Mouse (Mus musculus) liver, adult 2 months (tissue): ENCODE data around the gene Spock2. TPM values are rescaled to one million over a fixed set of nuclear protein-coding genes. Genes with fewer than 3 reads are reported as not detected.
A peak's percentile ranks its signal among the peaks of the same experiment; 100 is the strongest.

Experiments used
- DNase-seq: peaks from one replicate; pipeline ENCODE4 v3.0.0-alpha.2; 2011; ENCODE audit warnings: low read depth, low spot score; ENCODE audit errors: extremely low read depth
- H3K27ac ChIP-seq: fragments of 200-500 bp; replicated peaks from 2 replicates; pipeline ENCODE4 v1.5.1; 2012; ENCODE audit warnings: low read depth, mild to moderate bottlenecking, control low read depth, inconsistent platforms, low read length; ENCODE audit not compliant: insufficient read depth
- H3K27me3 ChIP-seq: fragments of 200-500 bp; 2 replicates; pipeline ENCODE4 v1.6.1; 2012; ENCODE audit warnings: mild to moderate bottlenecking, moderate library complexity, low read length, inconsistent platforms; ENCODE audit not compliant: control insufficient read depth, insufficient read depth
- H3K36me3 ChIP-seq: fragments of 200-500 bp; 2 replicates; pipeline ENCODE4 v1.6.1; 2012; ENCODE audit warnings: low read length, inconsistent platforms; ENCODE audit not compliant: control insufficient read depth, insufficient read depth
- H3K4me1 ChIP-seq: fragments of 200-500 bp; 2 replicates; pipeline ENCODE4 v1.6.1; 2011; ENCODE audit warnings: low read length; ENCODE audit not compliant: control insufficient read depth, insufficient read depth
- H3K4me3 ChIP-seq: fragments of 200-500 bp; 2 replicates; pipeline ENCODE4 v1.5.1; 2011; ENCODE audit warnings: low read depth, mild to moderate bottlenecking, control low read depth, low read length, moderate library complexity; ENCODE audit not compliant: insufficient read depth
- H3K79me2 ChIP-seq: fragments of 200-500 bp; 2 replicates; pipeline ENCODE4 v1.6.1; 2012; ENCODE audit warnings: inconsistent platforms, mild to moderate bottlenecking, low read length, moderate library complexity; ENCODE audit not compliant: control insufficient read depth, insufficient read depth
- H3K9ac ChIP-seq: fragments of 200-500 bp; 2 replicates; pipeline ENCODE4 v1.6.1; 2012; ENCODE audit warnings: low read depth, mild to moderate bottlenecking, control low read depth, inconsistent platforms, low read length
- CTCF ChIP-seq: fragments of 200-500 bp; IDR thresholded peaks from 2 replicates; pipeline ENCODE4 v1.5.1; 2011; ENCODE audit warnings: low read depth, low read length, control low read depth
- POLR2A ChIP-seq: fragments of 200-500 bp; IDR thresholded peaks from 2 replicates; pipeline ENCODE4 v1.6.1; 2011; ENCODE audit warnings: low read length, control low read depth; ENCODE audit not compliant: insufficient read depth; ENCODE audit errors: extremely low read depth
- WGBS: fragments of 180-500 bp; shearing (Covaris S2); methylation state at CpG from one replicate; pipeline ENCODE4 v1.1.7; 2018; 5-methylcytosine and 5-hydroxymethylcytosine counted together
- polyA plus RNA-seq: library from polyadenylated mRNA; depleted of rRNA; stranded (reverse); fragments of >200 nt; gene quantifications from 2 replicates; pipeline ENCODE4 v1.2.3, GENCODE M21; 2012
- total RNA-seq: library from RNA; depleted of rRNA; stranded (reverse); fragments of >200 nt; gene quantifications from 2 replicates; pipeline ENCODE4 v1.2.3, GENCODE M21; 2014

The Spock2 gene
- total and polyA plus RNA-seq, 2 experiments: 0.18 to 0.34 TPM

DNA sequence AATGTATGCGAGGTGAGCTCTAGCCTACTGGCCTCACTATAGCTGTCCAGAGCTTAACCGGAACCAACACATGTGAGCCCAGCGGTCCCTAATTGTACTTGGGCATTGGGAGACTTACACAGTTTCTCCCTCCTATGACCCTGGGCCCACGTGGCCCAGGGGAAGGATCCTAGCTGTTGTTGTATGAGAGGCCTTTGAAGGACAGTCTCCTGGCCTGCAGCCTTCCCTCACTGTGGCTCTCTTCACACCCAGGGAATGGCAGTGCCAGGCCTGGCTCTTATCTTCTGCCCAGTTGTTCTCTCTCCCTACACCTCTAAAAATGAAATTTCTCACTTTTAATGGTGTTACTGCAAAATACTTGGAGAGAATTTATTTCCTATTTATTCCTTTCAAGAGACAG, 11.0 kb downstream of the Spock2 start:
- WGBS: 64% methylated on average over 4 of the region's 4 CpGs
- H3K27me3 ChIP-seq: no peaks in the 10 kb centered on the region
- H3K36me3 ChIP-seq: no peaks in the 10 kb centered on the region
- H3K4me1 ChIP-seq: no peaks in the 10 kb centered on the region
- no peak overlapping the region for H3K4me3 ChIP-seq
- TF ChIP-seq CTCF (no peak), POLR2A (no peak)
- no peak overlapping the region for H3K9ac ChIP-seq
- H3K79me2 ChIP-seq: no peaks in the 10 kb centered on the region
- DNase-seq: no peak
- H3K27ac ChIP-seq: no peak overlapping the region

DNA sequence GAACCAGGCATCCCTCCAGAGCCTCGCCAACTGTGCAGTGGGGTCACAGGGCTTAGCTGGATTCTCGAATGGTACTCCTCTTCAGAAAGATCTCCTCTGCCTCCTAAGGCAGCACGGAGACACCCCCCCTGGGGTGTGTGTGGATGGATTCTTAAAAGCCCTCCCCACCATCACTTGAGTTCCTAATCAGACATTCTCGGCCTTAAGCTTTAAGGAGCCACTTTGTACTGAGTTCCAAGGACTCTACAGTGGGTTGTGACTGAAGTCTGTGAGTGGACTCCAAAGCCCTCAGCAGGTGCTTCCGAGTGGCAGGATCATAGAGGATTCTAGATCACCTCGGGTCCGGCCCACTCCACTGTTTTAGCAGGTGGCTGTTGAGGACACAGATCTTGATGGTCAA, 12.4 kb downstream of the Spock2 start:
- H3K36me3 ChIP-seq: no peaks in the 10 kb centered on the region
- H3K79me2 ChIP-seq: no peaks in the 10 kb centered on the region
- H3K4me3 ChIP-seq: no peak overlapping the region
- no peak for DNase-seq
- WGBS: 72% methylated on average over 7 of the region's 7 CpGs
- TF ChIP-seq CTCF: no peak
- H3K27ac ChIP-seq: no peak overlapping the region
- H3K4me1 ChIP-seq: no peaks in the 10 kb centered on the region
- no peak overlapping the region for H3K9ac ChIP-seq
- H3K27me3 ChIP-seq: no peaks in the 10 kb centered on the region

DNA sequence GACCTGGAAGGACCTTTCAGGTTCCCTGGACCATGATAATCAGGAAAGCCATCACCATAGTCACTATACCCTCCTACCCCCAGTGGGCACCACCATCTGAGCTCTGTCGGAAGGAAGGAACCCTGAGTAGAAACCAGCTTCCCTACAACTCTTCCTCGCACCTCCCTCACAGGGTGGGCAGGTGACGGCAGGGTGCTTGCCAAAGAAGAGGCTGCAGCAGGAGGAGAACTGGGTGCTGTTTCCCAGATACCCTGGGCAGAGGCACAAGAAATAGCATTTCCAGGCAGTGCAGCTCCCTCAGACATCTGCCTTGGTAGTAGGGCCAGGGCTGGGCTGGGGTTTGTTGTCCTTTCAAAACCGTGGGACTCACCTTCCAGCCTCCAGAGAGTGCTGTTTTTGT, 14.6 kb downstream of the Spock2 start:
- H3K4me3 ChIP-seq: no peak overlapping the region
- no peak overlapping the region for H3K9ac ChIP-seq
- H3K27me3 ChIP-seq: no peaks in the 10 kb centered on the region
- H3K79me2 ChIP-seq: no peaks in the 10 kb centered on the region
- no peak for TF ChIP-seq CTCF
- TF ChIP-seq POLR2A: no peak
- no peak overlapping the region for H3K27ac ChIP-seq
- no peaks in the 10 kb centered on the region for H3K4me1 ChIP-seq
- WGBS: 66% methylated on average over 4 of the region's 4 CpGs
- no peaks in the 10 kb centered on the region for H3K36me3 ChIP-seq
- DNase-seq: no peak

DNA sequence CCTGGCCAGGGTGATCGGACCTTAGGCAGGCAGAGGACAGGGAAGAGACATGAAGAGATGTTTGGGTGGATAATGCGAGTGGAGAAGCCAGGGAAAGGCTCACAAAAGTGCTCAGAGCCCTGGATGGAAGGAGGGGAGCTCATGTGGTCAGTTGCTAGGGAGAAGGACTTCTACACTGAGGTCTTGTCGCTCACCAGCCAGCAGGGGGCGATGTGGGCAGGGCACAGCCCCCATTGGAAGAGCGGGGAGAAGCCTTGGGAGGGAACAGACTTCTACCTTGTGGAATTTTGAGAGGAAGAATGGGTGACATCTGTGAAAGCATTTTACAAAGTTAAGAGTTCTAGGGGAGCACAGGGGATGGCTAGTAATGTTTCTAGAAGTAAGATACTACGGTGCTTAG, 18.1 kb downstream of the Spock2 start:
- TF ChIP-seq POLR2A: no peak
- peak; percentile 64 for TF ChIP-seq CTCF
- Histone ChIP-seq H3K4me3 (no peak overlapping the region), H3K27me3 (no peaks in the 10 kb centered on the region), H3K79me2 (no peaks in the 10 kb centered on the region), H3K27ac (no peak overlapping the region), H3K4me1 (no peaks in the 10 kb centered on the region), H3K36me3 (no peaks in the 10 kb centered on the region), H3K9ac (no peak overlapping the region)
- DNase-seq: no peak
- whole genome bisulfite sequencing: 70% methylated on average over 6 of the region's 6 CpGs

DNA sequence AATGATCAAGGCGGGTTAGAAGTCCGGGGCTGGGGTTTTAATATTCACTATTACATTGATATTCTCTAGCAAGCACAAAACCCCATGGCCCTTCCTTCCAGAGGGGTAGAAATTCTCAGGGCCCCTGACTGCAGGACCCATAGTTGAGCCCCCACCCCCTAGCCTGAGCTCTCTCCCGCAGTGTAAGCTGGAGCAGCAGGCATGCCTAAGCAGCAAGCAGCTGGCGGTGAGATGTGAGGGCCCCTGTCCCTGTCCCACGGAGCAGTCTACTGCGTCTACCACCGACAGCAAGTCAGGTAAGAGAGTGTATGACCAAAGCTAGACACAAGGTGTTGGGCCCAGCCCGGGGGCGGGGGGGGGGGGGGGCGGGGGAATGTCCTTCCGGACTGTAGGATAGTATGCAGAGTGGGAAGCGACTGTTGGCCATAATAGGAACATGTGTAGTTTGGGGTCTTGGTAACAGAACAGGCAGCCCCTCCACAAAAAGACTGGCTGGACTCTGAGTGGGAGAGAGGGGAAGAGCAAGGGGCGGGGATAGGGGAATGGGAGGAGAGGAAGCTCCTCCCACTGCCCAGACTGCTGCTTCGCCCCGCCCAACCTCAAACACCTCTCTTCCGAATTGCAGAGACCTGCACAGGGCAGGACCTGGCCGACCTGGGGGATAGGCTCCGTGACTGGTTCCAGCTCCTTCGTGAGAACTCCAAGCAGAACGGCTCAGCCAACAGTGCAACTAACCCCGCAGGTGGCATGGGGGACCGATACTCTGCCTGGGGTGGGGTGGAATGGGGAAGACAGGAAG, 19.7 kb downstream of the Spock2 start:
- Histone ChIP-seq H3K27me3 (no peaks in the 10 kb centered on the region), H3K4me3 (no peak overlapping the region), H3K36me3 (no peaks in the 10 kb centered on the region), H3K4me1 (no peaks in the 10 kb centered on the region), H3K27ac (no peak overlapping the region), H3K9ac (no peak overlapping the region), H3K79me2 (no peaks in the 10 kb centered on the region)
- TF ChIP-seq POLR2A (no peak), CTCF (no peak)
- DNase-seq: no peak
- 26% methylated on average over 22 of the region's 22 CpGs for WGBS

DNA sequence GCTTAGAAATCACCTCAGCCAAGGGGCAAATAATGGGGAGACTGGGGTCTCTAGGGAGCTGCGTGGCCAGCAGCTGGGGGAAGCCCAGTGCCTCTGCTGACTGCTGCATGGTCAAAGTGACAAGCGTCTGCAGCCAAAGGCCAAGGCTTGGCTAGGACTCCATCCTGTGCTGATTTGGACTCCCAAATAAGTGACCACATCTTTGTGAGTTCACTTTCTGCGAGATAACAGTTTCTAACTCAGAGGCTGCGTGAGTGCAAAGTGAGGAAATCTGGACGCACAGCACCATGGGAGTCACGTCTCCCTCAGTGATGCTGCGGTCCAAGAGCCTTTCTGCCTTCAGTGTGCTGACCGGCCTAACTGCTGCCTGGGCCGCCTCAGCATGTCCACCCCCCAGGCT, 22.3 kb downstream of the Spock2 start:
- Histone ChIP-seq H3K4me3 (no peak overlapping the region), H3K27me3 (no peaks in the 10 kb centered on the region), H3K9ac (no peak overlapping the region), H3K36me3 (no peaks in the 10 kb centered on the region), H3K27ac (no peak overlapping the region), H3K79me2 (no peaks in the 10 kb centered on the region), H3K4me1 (no peaks in the 10 kb centered on the region)
- DNase-seq: no peak
- TF ChIP-seq CTCF (no peak), POLR2A (no peak)
- WGBS: 78% methylated on average over 9 of the region's 9 CpGs
